Mouse (Mus musculus): ENCODE measurements around the gene Spem1. TPM values are rescaled to one million over a fixed set of nuclear protein-coding genes. Genes with fewer than 3 reads are reported as not detected.
A peak's percentile ranks its signal among the peaks of the same experiment; 100 is the strongest.
"Not testable (repeated sequence)": the region's sequence is repeated elsewhere in the genome, so short reads cannot be mapped to it uniquely, and the experiment has no call there.

Gene Spem1
- not detected in 2 replicates for total RNA-seq (2017)

- ATAC-seq (replicated peaks; ENCODE audit: low read depth, poor library complexity, severe bottlenecking): no peak
Observed at GRCm38 (mm10) chr11:69822080-69822479, at the start of gene Spem1. Gene Spem1 (minus strand): TSS chr11:69822180.

- ATAC-seq (replicated peaks; ENCODE audit: low read depth, poor library complexity, severe bottlenecking): no peak
Observed at GRCm38 (mm10) chr11:69870289-69871069, 48.5 kb upstream of the Spem1 start.

- no peak for ATAC-seq (replicated peaks; ENCODE audit: low read depth, poor library complexity, severe bottlenecking)
Observed at GRCm38 (mm10) chr11:69867335-69867734, 45.4 kb upstream of the Spem1 start.

- no peak for ATAC-seq (replicated peaks; ENCODE audit: low read depth, poor library complexity, severe bottlenecking)
Observed at GRCm38 (mm10) chr11:69865561-69865960, 43.6 kb upstream of the Spem1 start.

- no peak for ATAC-seq (replicated peaks; ENCODE audit: low read depth, poor library complexity, severe bottlenecking)
Observed at GRCm38 (mm10) chr11:69864138-69864860, 42.3 kb upstream of the Spem1 start.

GRCm38 (mm10) chr11:69863729-69864128, 41.7 kb upstream of the Spem1 start:
- not testable (repeated sequence) for ATAC-seq (replicated peaks; ENCODE audit: low read depth, poor library complexity, severe bottlenecking)

GRCm38 (mm10) chr11:69858113-69858998, 36.4 kb upstream of the Spem1 start, which contains the start of gene Tnk1:
Gene Tnk1 (minus strand): TSS chr11:69858730.
- ATAC-seq (replicated peaks; ENCODE audit: low read depth, poor library complexity, severe bottlenecking): no peak

GRCm38 (mm10) chr11:69855347-69855746, 33.4 kb upstream of the Spem1 start:
- peak; percentile 30 for ATAC-seq (replicated peaks; ENCODE audit: low read depth, poor library complexity, severe bottlenecking)

GRCm38 (mm10) chr11:69854680-69855079, 32.7 kb upstream of the Spem1 start:
- no peak for ATAC-seq (replicated peaks; ENCODE audit: low read depth, poor library complexity, severe bottlenecking)

GRCm38 (mm10) chr11:69853994-69854393, 32.0 kb upstream of the Spem1 start:
- peak; percentile 68 for ATAC-seq (replicated peaks; ENCODE audit: low read depth, poor library complexity, severe bottlenecking)

- peak; percentile 41 for ATAC-seq (replicated peaks; ENCODE audit: low read depth, poor library complexity, severe bottlenecking)
Observed at GRCm38 (mm10) chr11:69850754-69851153, 28.8 kb upstream of the Spem1 start.

GRCm38 (mm10) chr11:69849884-69850283, 27.9 kb upstream of the Spem1 start:
- ATAC-seq (replicated peaks; ENCODE audit: low read depth, poor library complexity, severe bottlenecking): no peak

GRCm38 (mm10) chr11:69849128-69849527, 27.1 kb upstream of the Spem1 start:
- ATAC-seq (replicated peaks; ENCODE audit: low read depth, poor library complexity, severe bottlenecking): no peak

GRCm38 (mm10) chr11:69848021-69848420, 26.0 kb upstream of the Spem1 start:
- no peak for ATAC-seq (replicated peaks; ENCODE audit: low read depth, poor library complexity, severe bottlenecking)

- ATAC-seq (replicated peaks; ENCODE audit: low read depth, poor library complexity, severe bottlenecking): peak; percentile 26
Observed at GRCm38 (mm10) chr11:69846738-69847688, 25.0 kb upstream of the Spem1 start.

- peak; percentile 83 for ATAC-seq (replicated peaks; ENCODE audit: low read depth, poor library complexity, severe bottlenecking)
Observed at GRCm38 (mm10) chr11:69846198-69846680, 24.3 kb upstream of the Spem1 start, which contains the start of gene Plscr3. Gene Plscr3 (plus strand): TSS chr11:69846376.

GRCm38 (mm10) chr11:69838714-69839104, 16.7 kb upstream of the Spem1 start:
- ATAC-seq (replicated peaks; ENCODE audit: low read depth, poor library complexity, severe bottlenecking): no peak

GRCm38 (mm10) chr11:69837952-69838713, 16.2 kb upstream of the Spem1 start, which contains the start of gene Tmem256:
Gene Tmem256 (plus strand): TSS chr11:69838514.
- ATAC-seq (replicated peaks; ENCODE audit: low read depth, poor library complexity, severe bottlenecking): peak; percentile 81
